Mouse (Mus musculus) liver, adult 2 months (tissue): ENCODE results near the gene Slc25a35.

Experiments used
- CTCF ChIP-seq: fragments of 200-500 bp; IDR thresholded peaks from 2 replicates; pipeline ENCODE4 v1.5.1; 2011; ENCODE audit warnings: low read depth, low read length, control low read depth
- POLR2A ChIP-seq: fragments of 200-500 bp; IDR thresholded peaks from 2 replicates; pipeline ENCODE4 v1.6.1; 2011; ENCODE audit warnings: low read length, control low read depth; ENCODE audit not compliant: insufficient read depth; ENCODE audit errors: extremely low read depth

DNA sequence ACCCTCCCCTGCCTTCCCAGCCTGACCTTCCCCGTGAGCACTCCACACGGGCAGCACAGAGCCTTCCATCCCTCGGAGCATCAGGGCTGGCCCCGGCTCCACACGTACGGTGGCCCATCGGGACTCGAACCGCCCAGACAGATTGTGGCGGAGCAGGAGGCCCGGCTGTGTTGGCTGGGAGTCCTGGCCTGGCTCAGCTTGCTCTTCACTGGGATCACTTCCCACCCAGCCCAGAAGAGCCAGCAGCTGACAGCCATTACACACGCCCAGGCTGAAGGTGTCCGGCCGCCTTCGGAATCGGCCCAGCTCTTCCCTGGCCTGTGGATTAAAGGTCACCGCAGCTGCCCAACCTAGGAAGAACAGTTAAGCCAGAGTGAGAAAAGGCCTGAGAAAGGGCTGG, 20.4 kb downstream of the Slc25a35 start:
- TF ChIP-seq POLR2A (no peak), CTCF (no peak)
